Mouse (Mus musculus) midbrain, postnatal 0 days (tissue): ENCODE results near the gene Samd10. TPM values are rescaled to one million over a fixed set of nuclear protein-coding genes. Genes with fewer than 3 reads are reported as not detected.

Experiments
- ATAC-seq: fragments of 200-750 bp; cut with Nextera tagmentation; 2 replicates; pipeline ENCODE4 v1.8.0; 2017; ENCODE audit warnings: moderate number of reproducible peaks, mild to moderate bottlenecking, moderate TSS enrichment, moderate library complexity; ENCODE audit not compliant: low FRiP score
- DNase-seq: peaks from one replicate; pipeline ENCODE4 v3.0.0-alpha.2; 2015; ENCODE audit warnings: low spot score
- H3K27ac ChIP-seq: fragments of 300-500 bp; sonication (generic); 2 replicates; pipeline ENCODE4 v1.5.1; 2014; ENCODE audit warnings: low read depth, mild to moderate bottlenecking, low read length, mixed read lengths
- H3K27me3 ChIP-seq: fragments of 300-500 bp; sonication (generic); 2 replicates; pipeline ENCODE4 v1.6.1; 2014; ENCODE audit warnings: low read length, control low read depth, mixed read lengths; ENCODE audit not compliant: insufficient read depth
- H3K36me3 ChIP-seq: fragments of 300-500 bp; sonication (generic); 2 replicates; pipeline ENCODE4 v1.6.1; 2014; ENCODE audit warnings: low read length, control low read depth, mixed read lengths; ENCODE audit not compliant: insufficient read depth
- H3K4me1 ChIP-seq: fragments of 300-500 bp; sonication (generic); 2 replicates; pipeline ENCODE4 v1.6.1; 2014; ENCODE audit warnings: mild to moderate bottlenecking, control low read depth, antibody characterized with exemption, low read length, mixed read lengths; ENCODE audit not compliant: insufficient read depth
- H3K4me2 ChIP-seq: fragments of 300-500 bp; sonication (generic); 2 replicates; pipeline ENCODE4 v1.6.1; 2014; ENCODE audit warnings: low read depth, mild to moderate bottlenecking, low read length, mixed read lengths; ENCODE audit not compliant: poor library complexity, severe bottlenecking
- H3K4me3 ChIP-seq: fragments of 300-500 bp; sonication (generic); 2 replicates; pipeline ENCODE4 v1.5.1; 2014; ENCODE audit warnings: low read depth, mild to moderate bottlenecking, low read length, moderate library complexity
- H3K9ac ChIP-seq: fragments of 300-500 bp; sonication (generic); replicated peaks from 2 replicates; pipeline ENCODE4 v1.6.1; 2014; ENCODE audit warnings: mild to moderate bottlenecking, low read length, moderate library complexity, mixed read lengths; ENCODE audit not compliant: poor library complexity, severe bottlenecking
- H3K9me3 ChIP-seq: fragments of 300-500 bp; sonication (generic); 2 replicates; pipeline ENCODE4 v1.6.1; 2016; ENCODE audit warnings: low read length, control low read depth
- CTCF ChIP-seq: IDR thresholded peaks from 2 replicates; pipeline ENCODE4 v1.5.1; 2016; ENCODE audit warnings: antibody characterized with exemption, mild to moderate bottlenecking
- WGBS: fragments of 180-500 bp; shearing (Covaris S2); extraction: QIAGEN DNeasy Blood & Tissue Kit; methylation state at CpG from one replicate; pipeline ENCODE4 v1.1.7; 2014; 5-methylcytosine and 5-hydroxymethylcytosine counted together
- polyA plus RNA-seq: library from polyadenylated mRNA; unstranded; fragments of >200 nt; fragmentation: Nextera tagmentation; extraction: Ambion mirVana; gene quantifications from 2 replicates; pipeline ENCODE4 v1.2.1, GENCODE M21; 2015
- total RNA-seq: library from RNA; depleted of rRNA; stranded (reverse); fragments of >200 nt; gene quantifications from 2 replicates; pipeline ENCODE4 v1.2.3, GENCODE M21; 2014; rRNA removed

Samd10 gene
- total RNA-seq (140 and 142 TPM in 2 replicates), polyA plus RNA-seq (174 and 179 TPM in 2 replicates)

DNA sequence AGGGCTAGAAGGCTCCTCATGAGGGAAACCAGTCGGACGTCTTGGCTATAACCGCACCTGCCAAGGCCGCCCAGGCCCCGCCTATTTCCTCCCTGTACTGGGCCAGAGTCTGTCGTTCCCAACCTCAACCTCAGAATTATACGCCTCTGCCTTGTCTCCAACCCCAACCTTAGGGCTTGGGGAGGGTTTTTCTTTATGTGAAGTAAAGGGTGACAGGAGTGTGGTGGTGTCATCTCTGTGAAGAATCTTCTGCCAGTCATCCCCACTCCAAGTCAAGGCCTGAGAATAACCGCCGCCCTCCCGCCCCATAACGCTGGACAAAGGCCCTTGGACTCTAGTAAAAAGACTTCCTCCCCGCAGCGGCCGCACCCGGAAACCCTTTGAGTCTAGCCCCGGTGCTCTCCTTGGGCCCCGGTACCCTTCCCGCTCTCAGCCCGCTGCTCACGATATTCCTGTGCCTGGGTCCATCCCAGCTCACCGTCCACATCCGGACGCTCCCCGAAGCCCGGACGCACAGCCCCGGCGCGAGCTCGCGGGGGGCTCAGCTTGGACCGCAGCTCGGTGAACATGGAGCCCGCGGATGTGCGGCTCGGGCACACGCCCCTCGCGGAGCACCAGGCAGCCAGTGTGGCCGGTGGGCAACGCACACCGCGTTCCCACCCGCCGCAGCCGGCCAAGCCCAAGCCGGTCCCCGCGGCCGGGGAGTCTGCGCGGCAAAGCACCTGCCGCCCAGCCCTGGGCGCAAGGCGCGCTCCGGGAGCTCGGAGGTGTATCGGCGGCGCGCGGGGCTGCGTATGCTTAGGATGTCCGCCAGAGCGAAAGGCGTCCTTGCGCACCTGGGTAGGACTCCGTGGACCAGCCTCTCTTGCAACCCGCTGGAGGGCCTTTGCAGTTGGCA is at the start of gene Samd10:
Samd10 (minus strand) TSS at position 759 of the 898 bp plus-strand sequence.
- H3K36me3 ChIP-seq, result peaks cover 9% of the 10 kb centered on the region; the same call in 1 of the 2 replicates
- ATAC-seq (peak; percentile 60), DNase-seq (peak; percentile 81)
- peak within 1 kb of the TSS; percentile 73 for H3K4me2 ChIP-seq
- no peaks in the 10 kb centered on the region for H3K9me3 ChIP-seq
- H3K27ac ChIP-seq, result peak within 1 kb of the TSS; percentile 94
- WGBS, result 1% methylated on average over 70 of the region's 71 CpGs
- peak within 1 kb of the TSS; percentile 91 for H3K9ac ChIP-seq
- no peaks in the 10 kb centered on the region for H3K27me3 ChIP-seq
- H3K4me3 ChIP-seq, result peak within 1 kb of the TSS; percentile 81
- H3K4me1 ChIP-seq, result peaks cover 8% of the 10 kb centered on the region; the same call in 1 of the 2 replicates
- TF ChIP-seq CTCF, result peak; percentile 35; the same call in 1 of the 2 replicates

DNA sequence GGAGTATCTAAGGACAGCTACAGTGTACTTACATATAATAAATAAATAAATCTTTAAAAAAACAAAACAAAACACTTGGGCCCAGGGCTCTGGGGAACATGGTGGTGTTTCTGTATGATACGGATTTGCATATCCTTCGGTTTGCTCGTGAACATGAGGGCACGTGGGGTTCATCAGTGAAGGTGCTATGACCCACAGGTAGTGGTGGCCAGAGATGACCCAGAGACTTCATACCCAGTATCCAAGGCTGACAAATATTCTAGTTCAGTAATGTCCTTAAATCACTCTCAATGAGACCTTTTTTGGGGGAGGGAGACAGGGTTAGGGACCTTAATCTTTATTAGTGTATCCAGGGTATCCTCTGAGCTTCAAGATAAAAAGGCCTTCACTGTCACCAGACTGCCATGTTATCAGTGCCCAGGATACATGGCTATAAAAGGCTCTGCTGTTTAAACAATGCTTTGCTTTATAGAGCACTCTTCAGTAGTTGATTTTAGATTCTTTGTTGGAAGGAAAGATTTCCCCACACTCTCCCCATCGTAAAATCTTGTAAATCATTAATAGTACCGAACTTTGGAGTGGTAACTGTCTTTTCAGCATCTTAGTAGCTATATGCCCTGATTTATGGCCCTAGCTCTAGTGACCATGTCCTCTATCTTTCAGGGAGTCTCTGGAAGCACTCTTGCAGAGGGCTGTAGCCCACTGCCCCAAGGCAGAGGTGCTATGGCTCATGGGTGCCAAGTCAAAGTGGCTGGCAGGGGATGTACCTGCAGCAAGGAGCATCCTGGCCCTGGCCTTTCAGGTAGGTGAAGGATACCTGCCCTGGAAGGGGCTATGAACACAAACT is 47.8 kb upstream of the Samd10 start:
- H3K36me3 ChIP-seq, result peaks cover 54% of the 10 kb centered on the region
- H3K27ac ChIP-seq, result no peak overlapping the region
- H3K4me2 ChIP-seq, result no peak overlapping the region
- DNase-seq (no peak), ATAC-seq (no peak)
- 96% methylated on average over 6 of the region's 6 CpGs for WGBS
- no peaks in the 10 kb centered on the region for H3K9me3 ChIP-seq
- H3K4me1 ChIP-seq, result no peaks in the 10 kb centered on the region
- no peak overlapping the region for H3K9ac ChIP-seq
- no peak overlapping the region for H3K4me3 ChIP-seq
- no peak for TF ChIP-seq CTCF
- no peaks in the 10 kb centered on the region for H3K27me3 ChIP-seq

DNA sequence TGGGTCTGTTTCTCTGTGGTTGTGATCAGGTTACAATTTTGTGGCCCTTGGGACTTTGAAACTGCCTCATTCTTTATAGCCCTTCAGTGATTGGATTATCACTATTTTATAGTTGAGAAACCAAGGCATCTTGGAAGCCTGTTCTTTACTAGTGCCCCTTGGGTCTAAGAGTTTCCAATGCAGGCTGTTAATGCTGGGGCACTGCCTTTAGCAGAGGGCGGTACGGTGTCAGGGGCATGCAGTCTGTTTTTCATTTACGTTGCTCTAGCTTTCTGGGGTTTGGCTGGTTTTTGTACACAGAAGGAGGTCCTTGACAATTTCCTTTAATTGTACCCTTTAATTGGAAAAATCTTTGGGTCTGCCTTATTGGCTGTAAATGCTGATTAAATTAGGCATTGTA is 46.7 kb upstream of the Samd10 start:
- Histone ChIP-seq H3K9ac (no peak overlapping the region), H3K9me3 (no peaks in the 10 kb centered on the region), H3K27me3 (no peaks in the 10 kb centered on the region), H3K4me2 (no peak overlapping the region), H3K4me3 (no peak overlapping the region), H3K36me3 (peaks cover 52% of the 10 kb centered on the region), H3K4me1 (no peaks in the 10 kb centered on the region), H3K27ac (no peak overlapping the region)
- WGBS, result 93% methylated on average over 3 of the region's 3 CpGs
- no peak for DNase-seq
- no peak for TF ChIP-seq CTCF
- no peak for ATAC-seq

DNA sequence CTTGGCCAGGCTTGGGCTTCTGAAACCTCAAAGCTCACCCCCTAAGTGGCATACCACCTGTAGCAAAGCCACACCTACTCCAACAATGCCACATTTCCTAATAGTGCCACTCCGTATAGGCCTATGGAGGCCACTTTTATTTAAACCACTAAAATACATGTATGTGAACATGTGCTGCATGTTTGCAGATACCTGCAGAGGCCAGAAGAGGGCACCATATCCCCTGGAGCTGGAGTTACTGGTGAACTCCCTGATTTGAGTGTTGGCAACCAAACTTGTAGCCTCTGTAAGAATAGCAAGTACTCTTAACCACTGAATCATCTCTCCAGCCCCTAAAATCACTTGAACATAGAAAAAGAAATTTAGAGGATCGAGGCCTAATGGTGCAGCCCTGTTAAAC is 45.3 kb upstream of the Samd10 start:
- Histone ChIP-seq H3K36me3 (peaks cover 45% of the 10 kb centered on the region), H3K9me3 (no peaks in the 10 kb centered on the region), H3K9ac (no peak overlapping the region), H3K4me1 (no peaks in the 10 kb centered on the region), H3K27ac (no peak overlapping the region), H3K4me2 (no peak overlapping the region), H3K4me3 (no peak overlapping the region), H3K27me3 (no peaks in the 10 kb centered on the region)
- TF ChIP-seq CTCF, result peak; percentile 74
- WGBS, result 94% methylated on average over 2 of the region's 2 CpGs
- no peak for ATAC-seq
- peak; percentile 57 for DNase-seq

DNA sequence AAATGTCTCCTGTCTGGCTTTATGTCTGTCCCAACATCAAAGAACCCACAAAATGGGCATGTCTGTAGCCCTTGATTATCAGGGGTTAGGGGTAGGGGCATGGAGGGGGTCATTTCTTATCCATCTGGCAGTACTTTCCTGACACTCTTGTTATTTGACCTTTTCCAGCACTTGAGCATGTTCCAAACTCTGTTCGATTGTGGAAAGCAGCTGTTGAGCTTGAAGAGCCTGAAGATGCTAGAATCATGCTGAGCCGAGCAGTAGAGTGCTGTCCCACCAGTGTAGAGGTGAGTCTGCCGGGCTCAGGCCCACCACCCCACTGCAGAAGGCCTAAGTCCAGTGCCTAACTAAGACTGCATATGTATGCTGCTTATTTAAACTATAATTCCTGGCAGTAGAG is 36.9 kb upstream of the Samd10 start:
- no peak for ATAC-seq
- TF ChIP-seq CTCF, result no peak

More for the DNA sequence above, 36.9 kb upstream of the Samd10 start:
- H3K27ac ChIP-seq, result no peak overlapping the region
- 94% methylated on average over 3 of the region's 3 CpGs for WGBS
- H3K9me3 ChIP-seq, result no peaks in the 10 kb centered on the region
- no peak overlapping the region for H3K9ac ChIP-seq
- H3K36me3 ChIP-seq, result peaks cover 58% of the 10 kb centered on the region
- H3K4me3 ChIP-seq, result no peak overlapping the region
- H3K4me1 ChIP-seq, result no peaks in the 10 kb centered on the region
- H3K27me3 ChIP-seq, result no peaks in the 10 kb centered on the region
- no peak overlapping the region for H3K4me2 ChIP-seq
- no peak for DNase-seq
